Mouse (Mus musculus) kidney, adult 8-10 months (tissue): Measurements from ENCODE around the gene Ier3.

Experiments
- DNase-seq, 2 experiments: peaks; one replicate each; pipeline ENCODE4 v3.0.0; 2022

Gene Ier3

GRCm38 (mm10) chr17:35868961-35869345 is 47.5 kb downstream of the Ier3 start:
- no peak for DNase-seq

- DNase-seq, result peak in 1 of 2 experiments; percentile 36
These were observed 48.0 kb downstream of the Ier3 start for GRCm38 (mm10) chr17:35869346-35870067.

GRCm38 (mm10) chr17:35870151-35870883 is 48.8 kb downstream of the Ier3 start:
- DNase-seq, result peak; percentile 57 to 60

- DNase-seq, result no peak
These were observed 49.6 kb downstream of the Ier3 start for GRCm38 (mm10) chr17:35870884-35871696.
